Mouse (Mus musculus): ENCODE data around the gene Imp4. TPM values are rescaled to one million over a fixed set of nuclear protein-coding genes. Genes with fewer than 3 reads are reported as not detected.

Gene Imp4
- polyA plus RNA-seq, 1 experiment from 2014 or later, result 74.0 TPM

DNA sequence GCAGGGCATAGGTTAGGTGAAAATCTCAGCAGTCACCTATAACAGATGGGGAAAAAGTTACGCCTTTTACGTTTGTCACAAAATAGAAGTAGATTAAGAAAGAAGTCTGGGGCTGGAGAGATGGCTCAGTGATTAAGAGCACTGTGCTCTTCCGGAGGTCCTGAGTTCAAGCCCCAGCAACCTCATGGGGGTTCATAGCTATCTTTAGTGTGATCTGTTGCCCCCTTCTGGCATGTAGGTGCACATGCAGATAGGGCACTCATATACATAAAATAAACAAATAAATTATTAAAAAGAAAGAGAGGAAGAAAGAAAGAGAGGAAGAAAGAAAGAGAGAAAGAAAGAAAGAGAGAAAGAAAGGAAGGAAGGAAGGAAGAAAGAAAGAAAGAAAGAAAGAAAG, 47.7 kb downstream of the Imp4 start:
- WGBS, result 90% methylated on average over 3 of the region's 3 CpGs
- no peak for ATAC-seq (ENCODE audit: insufficient number of reproducible peaks, insufficient read depth, low FRiP score, low TSS enrichment, low read depth)
- H3K27me3 ChIP-seq, result peaks cover 10% of the 10 kb centered on the region; the same call in 1 of the 2 replicates
- no peaks in the 10 kb centered on the region for H3K9me3 ChIP-seq
- no peak overlapping the region for H3K27ac ChIP-seq
- no peak overlapping the region for H3K4me3 ChIP-seq
- no peak overlapping the region for H3K9ac ChIP-seq
- peaks cover 9% of the 10 kb centered on the region for H3K4me1 ChIP-seq
- H3K36me3 ChIP-seq, result no peaks in the 10 kb centered on the region
- H3K4me2 ChIP-seq, result no peak overlapping the region

DNA sequence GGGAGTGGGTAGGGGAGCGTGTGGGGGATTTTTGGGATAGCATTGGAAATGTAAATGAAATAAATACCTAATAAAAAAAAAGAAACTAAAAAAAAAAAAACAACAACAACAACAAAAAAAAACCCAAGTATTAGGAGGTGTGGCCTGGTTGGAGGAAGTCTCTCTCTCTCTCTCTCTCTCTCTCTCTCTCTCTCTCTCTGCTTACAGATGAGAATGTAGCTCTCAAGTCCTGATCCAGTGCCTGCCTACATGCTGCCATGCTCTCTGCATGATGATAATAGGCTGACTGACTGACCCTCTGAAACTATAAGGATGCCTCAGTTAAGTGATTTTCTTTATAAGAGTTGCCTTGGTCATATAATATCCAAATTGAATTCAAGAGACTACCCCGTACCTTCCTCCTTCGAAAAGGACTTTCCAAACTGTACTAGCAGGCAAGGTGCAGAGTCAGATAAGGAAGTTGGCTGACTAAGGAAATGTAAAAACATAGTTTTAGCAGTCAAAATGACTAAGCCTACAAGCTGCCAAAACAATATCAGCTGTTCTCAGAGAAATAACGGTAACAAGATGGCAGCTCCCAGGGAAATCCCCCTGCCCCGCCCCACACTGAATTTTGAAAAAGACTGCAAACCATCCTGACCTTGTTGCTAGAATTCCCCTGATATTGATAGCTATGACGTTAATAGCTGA, 50.3 kb downstream of the Imp4 start:
- WGBS, result 92% methylated on average over 6 of the region's 6 CpGs
- Histone ChIP-seq H3K27ac (no peak overlapping the region), H3K36me3 (no peaks in the 10 kb centered on the region), H3K4me2 (no peak overlapping the region), H3K4me1 (peaks cover 9% of the 10 kb centered on the region), H3K9me3 (no peaks in the 10 kb centered on the region), H3K27me3 (peaks cover 10% of the 10 kb centered on the region; the same call in 1 of the 2 replicates), H3K9ac (no peak overlapping the region), H3K4me3 (no peak overlapping the region)
- no peak for ATAC-seq (ENCODE audit: insufficient number of reproducible peaks, insufficient read depth, low FRiP score, low TSS enrichment, low read depth)

DNA sequence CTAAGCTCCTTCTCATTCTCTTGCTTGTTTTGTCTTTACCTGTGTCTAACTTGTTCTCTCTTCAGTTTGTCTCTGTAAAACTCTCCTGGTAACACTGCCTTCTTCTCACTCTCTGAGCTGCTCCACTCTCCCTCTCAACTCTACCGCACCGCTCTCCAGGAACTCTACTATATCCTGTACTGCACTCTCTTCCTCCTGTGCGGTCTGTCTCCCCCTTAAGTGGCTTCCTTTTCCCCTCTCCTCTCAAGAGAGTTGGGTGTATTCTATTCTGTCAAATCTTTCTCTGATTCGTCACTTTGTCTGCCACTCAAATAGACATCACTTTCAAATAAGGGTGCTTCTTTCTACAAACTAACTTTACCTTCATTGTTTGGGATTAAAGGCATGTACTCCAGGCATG, 51.8 kb downstream of the Imp4 start:
- no peak overlapping the region for H3K4me2 ChIP-seq
- H3K27ac ChIP-seq, result no peak overlapping the region
- H3K36me3 ChIP-seq, result no peaks in the 10 kb centered on the region
- H3K9me3 ChIP-seq, result no peaks in the 10 kb centered on the region
- no peaks in the 10 kb centered on the region for H3K27me3 ChIP-seq
- no peak overlapping the region for H3K9ac ChIP-seq
- no peaks in the 10 kb centered on the region for H3K4me1 ChIP-seq
- no peak overlapping the region for H3K4me3 ChIP-seq
- WGBS, result 85% methylated on average over 4 of the region's 4 CpGs
- ATAC-seq (ENCODE audit: insufficient number of reproducible peaks, insufficient read depth, low FRiP score, low TSS enrichment, low read depth), result no peak

Small RNA genes within 50 kb of the gene (microRNA-seq; reads per million reads assigned to microRNA genes)
- gene Mir5103, result 2.2 reads per million, percentile 5 among the genes with 10 or more reads in this experiment

Other genes with a start within 250 kb of the Imp4 start
- gene Ccdc115, start 179 bp upstream of the Imp4 start, polyA plus RNA-seq (2015; fragmentation: Nextera tagmentation; extraction: Ambion mirVana), result 48.0 and 49.2 TPM in 2 replicates
- 12.6 and 17.0 TPM in 2 replicates for gene Ptpn18, start 19.9 kb downstream of the Imp4 start, polyA plus RNA-seq (2015; fragmentation: Nextera tagmentation; extraction: Ambion mirVana)
- gene Prss39, start 58.6 kb downstream of the Imp4 start, polyA plus RNA-seq (2015; fragmentation: Nextera tagmentation; extraction: Ambion mirVana), result not detected in 2 replicates
- gene Cfc1, start 95.8 kb downstream of the Imp4 start, polyA plus RNA-seq (2015; fragmentation: Nextera tagmentation; extraction: Ambion mirVana), result 0.43 and 0.86 TPM in 2 replicates
- 0.14 TPM in 1 of 2 replicates, not detected in the other for gene Prss40, start 121.1 kb downstream of the Imp4 start, polyA plus RNA-seq (2015; fragmentation: Nextera tagmentation; extraction: Ambion mirVana)
- gene Amer3, start 139.8 kb downstream of the Imp4 start, polyA plus RNA-seq (2015; fragmentation: Nextera tagmentation; extraction: Ambion mirVana), result 0.25 and 0.32 TPM in 2 replicates